Mouse (Mus musculus): ENCODE measurements at regions not wholly inside any gene's neighbourhood (a gene's known extent, or its start where the extent isn't known, plus 50 kb on each side); places are given as distances from the start of the nearest gene placed in this dataset.
A peak's percentile ranks its signal among the peaks of the same experiment; 100 is the strongest.

DNA sequence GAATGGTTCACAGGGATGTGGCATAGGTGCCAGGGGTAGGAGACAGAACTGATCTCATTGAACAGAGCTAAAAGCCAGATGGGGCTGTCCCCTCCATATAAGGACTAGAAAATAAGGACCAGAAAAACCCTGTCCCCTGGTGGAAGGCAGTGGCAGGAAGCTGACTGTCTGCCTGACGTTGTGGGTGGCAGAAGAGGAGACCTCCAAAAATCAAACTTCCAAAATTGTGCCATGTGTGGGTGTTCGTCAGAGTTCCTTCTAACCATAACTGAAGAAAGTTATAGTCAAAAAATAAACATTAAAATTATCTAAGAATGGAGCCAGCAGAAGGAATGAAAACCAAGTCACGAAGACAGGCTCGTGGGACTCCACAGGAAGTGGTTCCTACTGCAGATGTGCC lies 129.2 kb downstream of the Mtx3 start:
- no peak for DNase-seq (ENCODE audit: extremely low spot score, low read depth, low spot score)

DNA sequence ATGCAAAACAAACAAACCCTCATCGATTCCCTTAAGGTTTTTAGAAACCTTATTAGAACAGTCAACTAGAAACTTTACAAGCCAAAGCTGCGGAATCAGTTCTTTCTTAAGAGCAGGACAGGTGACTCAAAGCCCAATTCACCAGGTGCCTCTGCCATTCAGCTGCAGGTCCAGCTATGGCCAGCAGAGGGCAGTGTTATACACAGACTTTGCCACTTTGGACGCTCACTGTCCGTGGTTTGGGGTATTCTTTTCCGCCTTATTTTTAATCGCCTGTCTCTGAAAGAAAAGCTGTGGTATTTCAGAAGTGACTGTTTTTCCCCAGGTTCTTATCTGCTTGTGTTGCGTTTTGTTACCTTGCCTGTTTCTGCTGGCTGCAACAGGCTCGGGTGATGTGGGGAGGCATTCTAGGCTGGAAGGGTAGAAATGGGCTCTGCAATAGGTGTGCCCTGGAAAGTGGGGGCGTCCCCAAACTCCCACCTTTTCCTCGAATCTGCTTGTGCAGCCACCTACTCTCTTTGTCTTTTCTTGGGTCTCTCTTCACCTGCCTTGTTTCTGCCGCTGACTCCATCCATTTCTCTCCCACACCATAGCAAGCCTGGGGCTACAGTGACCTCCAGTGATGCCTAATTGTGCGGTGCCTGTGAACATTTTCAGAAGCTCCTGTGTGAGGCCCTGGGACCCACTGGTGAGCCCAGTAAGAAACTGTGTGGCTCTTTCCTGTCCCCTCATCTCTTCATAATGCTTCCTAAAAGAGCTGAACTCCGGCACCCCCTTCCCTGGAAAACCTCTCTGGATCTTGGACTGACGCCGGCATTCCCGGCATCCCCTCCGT lies 142.4 kb downstream of the Mtx3 start:
- peak; percentile 33 for DNase-seq (ENCODE audit: extremely low spot score, low read depth, low spot score)

DNA sequence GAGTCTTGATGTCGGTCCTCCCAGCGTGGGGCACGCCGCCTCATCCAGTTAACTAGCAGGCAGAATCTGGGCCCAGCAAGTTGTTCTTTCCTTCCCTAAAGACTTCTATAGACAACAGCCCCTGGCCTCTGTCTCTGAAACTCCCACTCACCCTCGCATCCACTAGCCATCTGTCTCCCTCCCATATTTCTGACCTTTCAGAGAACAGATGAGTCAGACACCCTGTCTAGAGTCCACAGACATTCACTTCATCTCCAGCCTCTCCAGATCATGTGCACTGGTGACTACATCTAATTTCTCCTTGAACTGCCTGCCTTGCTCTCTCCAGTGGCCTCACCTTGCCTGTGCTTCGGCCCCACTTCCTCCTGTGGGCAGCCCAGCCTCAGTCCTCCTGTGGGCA lies 143.1 kb downstream of the Mtx3 start:
- no peak for DNase-seq (ENCODE audit: extremely low spot score, low read depth, low spot score)

DNA sequence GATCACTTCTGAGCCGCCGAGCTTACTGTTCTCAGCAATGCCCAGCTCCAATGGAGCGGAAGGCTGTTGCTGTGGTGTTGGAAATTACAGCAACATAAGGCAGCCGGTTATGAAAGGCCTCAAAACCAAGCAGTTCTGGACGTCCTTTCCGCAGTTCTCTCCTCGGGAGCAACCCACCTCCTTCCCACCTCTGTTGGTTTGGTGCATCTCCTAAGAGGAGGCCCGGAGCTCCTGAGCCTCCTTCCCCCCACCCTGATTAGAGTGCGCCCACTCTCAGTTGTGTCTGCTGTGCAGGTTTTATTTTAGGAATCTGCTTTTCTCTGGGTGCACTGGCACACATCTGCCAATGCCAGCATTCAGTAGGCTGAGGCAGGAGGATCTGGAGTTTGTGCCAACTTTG lies 144.0 kb downstream of the Mtx3 start:
- DNase-seq (ENCODE audit: extremely low spot score, low read depth, low spot score): no peak

DNA sequence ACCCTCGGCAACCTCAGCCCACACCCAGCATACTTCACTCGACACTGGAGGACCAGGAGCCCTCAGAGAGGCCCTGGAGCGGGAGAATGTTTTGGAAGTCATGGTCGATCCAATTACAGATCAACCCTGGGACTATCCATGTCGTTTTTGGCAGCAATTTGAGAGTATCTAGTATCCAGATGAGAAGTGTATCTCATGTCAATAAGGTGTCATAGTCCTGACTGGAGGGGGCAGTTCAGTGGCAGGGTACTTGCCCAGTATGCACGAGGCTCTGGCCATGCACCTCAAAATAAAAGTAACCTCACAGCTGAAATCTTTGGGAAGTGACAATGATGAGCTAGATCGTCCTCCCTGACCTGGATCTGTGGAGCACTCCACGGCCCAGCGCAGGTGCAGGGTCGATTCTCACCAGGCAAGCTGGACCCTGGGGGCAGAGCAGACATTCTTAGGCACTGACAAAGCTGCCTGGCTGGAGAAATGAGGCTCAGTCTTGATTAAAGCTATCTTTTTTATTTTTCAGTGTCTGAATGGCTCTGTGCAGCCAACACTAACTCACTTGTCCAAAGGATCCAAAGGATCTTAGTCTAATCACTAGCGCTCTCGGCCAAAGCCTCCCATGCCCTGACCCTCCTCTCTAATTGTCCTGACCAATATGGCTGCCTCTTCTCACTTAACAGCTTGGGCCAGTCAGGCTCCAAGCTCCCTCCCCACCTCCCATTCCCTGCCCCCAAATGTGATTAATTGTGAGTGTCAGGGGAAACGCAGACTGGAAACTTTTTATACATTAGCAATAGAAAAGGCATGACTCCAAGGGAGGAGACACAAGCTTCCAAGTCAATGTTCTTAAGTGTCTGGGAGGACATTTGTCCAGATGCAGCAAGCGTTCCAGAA lies 146.0 kb downstream of the Mtx3 start:
- DNase-seq (ENCODE audit: extremely low spot score, low read depth, low spot score): no peak

Measured in hindlimb bud, embryonic 11.5 days (tissue).